Mouse (Mus musculus): ENCODE measurements around the gene Alg14.

Alg14 gene

DNA sequence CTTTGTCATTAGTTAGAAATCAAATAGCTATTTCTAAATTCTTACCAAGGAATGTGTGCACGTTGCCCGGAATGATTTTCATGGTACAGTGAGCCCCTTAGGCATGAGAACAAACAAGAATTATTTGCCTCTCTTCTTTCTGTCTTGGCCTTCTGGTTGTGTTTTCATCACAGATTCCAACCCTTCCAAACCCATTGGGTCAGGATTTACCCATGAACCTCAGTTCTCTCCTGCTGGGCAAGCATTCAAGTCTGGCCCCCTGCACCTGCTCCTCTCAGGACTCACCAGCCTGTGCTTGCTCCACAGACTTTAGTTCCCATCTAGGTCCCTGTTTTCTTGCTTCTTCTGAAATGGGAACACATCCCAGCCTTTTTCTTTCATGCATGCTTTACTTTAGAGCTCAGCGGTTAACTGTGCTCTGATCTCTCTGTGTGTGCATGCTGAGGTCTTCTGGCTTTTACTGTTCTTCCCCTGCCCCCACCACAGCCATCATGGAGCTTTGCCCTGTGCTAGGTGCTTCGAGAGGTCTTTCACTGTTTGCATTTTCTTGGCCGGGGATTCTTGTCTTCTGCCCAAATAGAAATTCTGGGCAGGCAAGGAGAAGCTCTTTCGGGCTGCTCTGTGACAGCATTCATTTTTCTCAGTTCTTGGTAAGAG is 44.8 kb downstream of the Alg14 start:
- no peak for DNase-seq (ENCODE audit: low spot score in 2 of 2)

DNA sequence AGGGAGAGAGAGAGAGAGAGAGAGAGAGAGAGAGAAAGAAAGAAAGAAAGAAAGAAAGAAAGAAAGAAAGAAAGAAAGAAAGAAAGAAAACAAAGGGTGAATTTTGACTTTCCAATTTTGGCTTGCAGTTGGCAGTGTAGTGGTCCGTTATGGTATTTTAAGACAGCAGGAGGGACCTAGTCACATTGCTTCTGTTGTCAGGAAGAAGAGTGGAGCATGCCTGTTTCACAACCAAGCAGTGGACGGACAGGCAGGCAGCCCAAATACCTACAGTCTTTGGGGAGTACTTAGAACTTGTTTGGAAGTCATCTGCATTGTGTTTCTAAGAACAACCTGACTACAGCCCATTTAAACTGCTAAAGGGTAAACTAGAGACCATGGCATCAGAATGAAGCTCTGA is 47.1 kb downstream of the Alg14 start:
- DNase-seq (ENCODE audit: low spot score in 2 of 2): no peak

DNA sequence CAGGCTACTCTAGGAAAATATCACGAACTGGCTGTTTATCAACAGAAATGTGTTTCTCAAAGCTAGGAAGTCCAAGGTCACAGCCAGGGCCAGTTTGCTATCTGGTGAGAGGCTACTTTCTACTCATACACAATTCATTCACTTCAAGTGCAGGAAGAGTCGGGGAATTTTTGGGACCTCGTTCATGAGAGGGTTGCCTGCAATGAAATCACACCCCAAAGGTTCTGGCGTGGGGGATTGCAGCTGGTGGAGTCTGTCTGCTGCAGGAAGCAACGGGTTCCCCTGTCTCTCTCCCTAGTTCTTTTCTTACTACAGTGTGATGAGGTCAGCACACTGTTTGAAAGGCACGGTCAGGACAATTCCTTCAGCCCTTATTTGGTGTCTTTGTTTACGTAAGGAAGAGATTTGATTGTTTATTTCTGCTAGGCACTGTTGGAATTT is 48.8 kb downstream of the Alg14 start:
- DNase-seq (ENCODE audit: low spot score in 2 of 2): no peak

DNA sequence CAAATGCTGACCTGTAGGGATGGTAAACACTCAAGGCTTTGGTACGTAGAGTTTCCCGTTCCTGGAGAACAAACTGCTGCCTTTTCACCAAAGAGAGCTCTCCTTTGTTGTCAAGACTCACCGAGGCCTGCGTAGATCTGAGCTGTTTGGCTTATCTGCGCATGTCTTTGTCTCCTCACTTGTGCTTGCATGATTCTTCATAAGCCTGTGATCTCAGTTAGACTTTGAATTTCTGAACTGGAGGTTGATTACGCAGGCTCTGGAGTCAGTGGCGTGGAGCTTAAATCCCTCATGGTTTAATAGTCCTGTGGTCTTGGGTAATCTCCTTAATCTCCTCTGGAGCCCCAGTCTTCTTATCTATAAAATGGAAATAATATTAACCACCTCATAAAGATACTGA is 51.7 kb downstream of the Alg14 start:
- no peak for DNase-seq (ENCODE audit: low spot score in 2 of 2)

DNA sequence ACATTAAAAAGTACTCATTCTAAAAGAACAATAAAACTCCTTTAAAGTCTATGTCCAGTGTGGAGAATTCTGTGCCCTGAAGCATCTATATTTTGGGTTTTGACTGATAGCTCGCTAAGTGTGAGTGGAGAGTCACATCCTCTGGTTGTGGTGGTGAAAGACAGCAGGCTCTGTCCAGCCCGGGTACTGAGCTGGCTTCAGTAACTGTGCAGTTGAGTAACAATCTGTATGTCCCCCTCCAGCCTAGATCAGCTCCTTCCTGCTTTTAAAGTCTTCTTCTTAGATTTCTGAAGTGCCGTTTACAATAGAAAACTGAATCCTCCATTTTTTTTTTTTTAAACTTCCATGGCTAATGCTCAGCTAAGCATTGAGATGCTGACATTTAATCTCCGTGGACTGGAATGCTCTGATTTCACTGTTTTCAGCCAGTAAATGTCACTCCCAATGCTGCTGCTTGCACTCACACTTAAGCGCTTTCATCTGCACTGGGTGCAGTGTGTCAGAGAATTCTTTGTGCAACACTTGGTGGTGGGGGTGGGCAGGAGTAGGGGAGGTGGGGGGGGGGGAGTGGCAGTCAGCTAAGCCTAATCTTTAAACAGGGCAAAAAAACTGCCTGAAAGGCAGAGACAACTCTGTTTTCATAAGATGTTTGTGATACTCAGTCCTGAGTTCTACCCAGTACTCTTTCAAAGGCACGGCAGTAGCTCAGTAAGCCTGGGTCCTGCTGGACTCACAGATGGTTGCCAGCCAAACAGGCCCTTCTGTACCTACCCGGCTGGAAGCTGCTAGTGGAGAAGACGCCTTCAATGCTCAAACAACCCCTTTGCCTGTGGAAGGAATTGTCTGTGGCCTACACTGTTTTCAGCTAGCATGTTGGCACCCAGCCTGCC is 52.7 kb downstream of the Alg14 start:
- no peak for DNase-seq (ENCODE audit: low spot score in 2 of 2)

DNA sequence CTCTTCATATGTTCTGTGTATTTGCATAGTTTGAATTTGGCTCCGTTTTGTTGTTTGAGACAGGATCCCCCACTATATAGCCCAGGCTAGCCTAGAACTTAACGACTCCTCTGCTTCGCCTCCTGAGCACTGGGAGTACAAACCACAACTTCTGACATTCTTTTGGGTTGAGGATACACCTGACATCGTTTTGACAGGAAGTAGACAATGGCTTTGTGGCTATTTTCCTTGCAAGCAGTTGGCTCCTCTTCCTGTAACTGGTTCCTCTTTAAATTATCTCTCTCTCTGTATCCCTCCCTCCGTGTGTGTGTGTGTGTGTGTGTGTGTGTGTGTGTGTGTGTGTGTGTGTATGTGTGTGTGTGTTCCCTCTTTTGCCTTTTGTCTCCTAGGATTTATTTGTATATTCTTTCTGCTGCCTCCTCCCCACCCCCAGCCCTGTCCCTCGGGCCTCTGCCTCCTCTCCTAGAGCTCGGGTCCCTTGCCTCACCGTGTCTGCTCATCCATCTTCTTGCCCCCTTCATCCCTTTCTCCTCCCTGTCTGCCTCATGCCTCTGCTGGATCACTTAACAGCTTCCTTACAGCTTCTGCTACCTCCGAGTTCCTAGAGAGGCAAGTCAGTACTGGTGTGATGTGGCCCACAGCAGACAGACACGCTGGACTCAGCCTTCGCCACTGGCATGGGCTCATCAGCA is 53.5 kb downstream of the Alg14 start:
- no peak for DNase-seq (ENCODE audit: low spot score in 2 of 2)

DNA sequence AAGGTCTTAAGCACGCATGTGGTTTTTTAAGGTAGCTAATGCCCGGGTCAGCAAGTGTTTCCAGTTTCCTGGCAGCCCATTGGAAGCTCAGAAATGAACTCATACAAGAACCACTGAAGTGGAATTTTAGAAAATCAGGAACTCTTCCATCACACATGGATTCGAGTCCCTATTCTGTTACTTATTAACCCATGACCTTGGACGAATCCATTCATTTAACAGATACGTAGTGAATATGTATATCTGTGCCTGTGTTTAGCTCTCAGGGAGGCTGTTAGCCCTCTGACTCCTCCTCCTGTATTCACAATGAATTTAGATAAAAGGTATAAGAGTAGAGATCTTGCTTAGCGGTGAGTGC is 54.0 kb downstream of the Alg14 start:
- DNase-seq (ENCODE audit: low spot score in 2 of 2): no peak

DNA sequence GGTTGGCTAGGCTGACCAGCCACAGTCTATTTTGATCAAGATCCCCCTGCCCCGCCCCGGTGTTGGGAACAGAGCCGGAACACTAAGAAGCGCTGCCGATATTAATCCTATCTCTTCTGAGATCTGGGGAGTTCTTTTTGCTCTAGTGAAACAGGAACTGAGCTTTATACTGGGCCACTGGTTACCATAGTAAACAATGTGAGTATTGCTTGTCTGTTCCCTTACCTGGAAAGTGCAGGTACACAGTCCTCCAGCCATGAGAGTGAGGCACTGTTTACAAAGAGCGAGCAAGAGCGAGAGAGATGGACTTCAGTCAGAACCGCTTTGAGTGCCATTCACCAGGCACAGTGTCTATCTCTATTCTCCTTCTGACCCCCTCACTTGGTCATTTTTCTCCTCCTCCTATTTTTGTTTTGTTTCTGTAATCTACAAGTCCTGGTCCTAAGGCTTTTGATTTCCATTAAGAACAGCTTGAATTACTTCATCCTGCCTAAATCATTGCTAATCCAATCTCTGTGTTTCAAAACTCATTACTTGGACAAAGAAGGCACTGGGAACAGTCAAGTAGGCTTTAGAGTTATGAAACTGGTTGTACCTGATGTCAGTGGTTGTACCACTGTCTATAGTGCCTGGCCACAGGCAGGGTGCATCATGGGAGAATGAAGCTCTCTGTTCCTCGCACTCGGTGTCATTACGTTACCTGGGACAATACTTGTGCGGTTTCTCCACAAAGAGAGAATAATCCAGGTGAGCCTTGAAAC is 55.1 kb downstream of the Alg14 start:
- no peak for DNase-seq (ENCODE audit: low spot score in 2 of 2)

DNA sequence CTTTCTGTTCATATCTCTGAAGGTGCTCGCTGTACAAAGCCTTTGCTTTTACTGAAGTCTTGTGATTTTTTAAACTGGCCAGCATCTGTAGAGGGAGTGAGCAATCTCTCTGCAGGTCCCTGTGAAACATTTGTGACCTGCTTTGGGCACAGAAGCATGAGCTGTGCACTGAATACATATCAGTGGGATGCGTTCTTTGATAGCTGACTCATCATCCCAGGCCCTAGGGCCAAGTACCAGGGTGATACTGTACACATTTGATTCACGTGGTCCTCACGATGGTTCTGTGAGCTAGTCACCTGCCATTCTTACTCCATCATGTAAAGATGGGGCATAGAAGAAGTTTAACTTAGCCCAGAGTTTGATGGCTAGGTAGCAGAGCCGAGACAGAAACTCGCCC is 57.2 kb downstream of the Alg14 start:
- DNase-seq (ENCODE audit: low spot score in 2 of 2): no peak

DNA sequence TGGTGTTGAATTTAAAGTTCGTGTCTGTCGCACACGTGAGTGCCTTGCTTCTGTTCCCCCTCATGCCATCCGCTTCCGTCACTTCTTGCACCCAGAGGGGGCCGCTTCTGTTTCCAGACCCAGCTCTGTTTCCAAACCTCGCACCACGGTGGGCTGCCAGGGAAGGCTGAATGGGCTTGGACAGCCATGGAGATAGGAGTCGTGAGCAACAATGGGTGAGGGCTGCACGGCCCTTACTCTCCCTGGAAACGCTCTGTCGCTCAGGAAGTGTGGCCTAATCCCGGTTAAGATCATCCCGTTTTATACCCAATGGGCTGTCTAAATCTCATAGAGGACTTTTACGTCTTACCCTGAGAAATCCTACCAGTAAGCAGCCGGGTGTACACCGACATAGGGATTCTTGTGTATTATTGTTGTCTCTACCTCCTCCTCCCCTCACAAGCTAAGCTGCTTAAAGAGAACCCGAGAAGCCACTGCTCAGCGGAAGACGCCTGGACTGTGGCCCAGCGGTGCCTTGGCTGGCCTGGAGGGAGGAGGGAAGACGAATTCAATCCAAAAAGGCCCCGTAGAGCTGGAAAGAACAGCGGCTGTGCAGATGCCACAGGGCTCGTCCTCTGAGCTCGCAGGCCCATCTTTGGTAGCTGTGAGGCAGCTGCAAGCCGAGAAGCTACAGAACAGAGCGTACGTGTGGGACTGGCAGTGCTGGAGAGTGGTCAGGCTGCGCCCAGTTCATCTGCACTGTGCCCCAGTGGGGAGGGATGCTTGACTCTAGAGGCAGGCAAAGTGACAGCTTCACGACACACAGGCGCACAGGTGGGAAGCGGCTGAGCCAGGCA is 58.0 kb downstream of the Alg14 start:
- no peak for DNase-seq (ENCODE audit: low spot score in 2 of 2)

DNA sequence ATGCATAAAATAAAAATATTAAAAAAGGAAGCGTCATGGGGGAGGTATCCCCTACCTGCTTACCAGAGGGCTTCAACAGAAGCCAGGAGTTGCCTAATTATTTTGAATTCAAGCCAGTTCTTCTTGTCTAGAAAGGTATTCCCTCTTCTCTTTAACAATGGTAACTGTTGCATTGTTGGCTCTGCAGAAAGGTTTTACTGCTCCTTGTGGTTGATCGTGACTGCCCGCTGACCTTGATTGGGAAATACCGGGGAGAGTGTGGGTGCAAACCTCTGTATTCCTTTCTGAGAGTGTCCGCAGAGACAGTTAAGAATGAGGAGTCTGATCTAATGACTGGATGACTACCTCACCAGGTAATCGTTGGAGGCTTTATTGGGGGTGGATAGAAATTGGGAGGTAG is 59.7 kb downstream of the Alg14 start:
- no peak for DNase-seq (ENCODE audit: low spot score in 2 of 2)

DNA sequence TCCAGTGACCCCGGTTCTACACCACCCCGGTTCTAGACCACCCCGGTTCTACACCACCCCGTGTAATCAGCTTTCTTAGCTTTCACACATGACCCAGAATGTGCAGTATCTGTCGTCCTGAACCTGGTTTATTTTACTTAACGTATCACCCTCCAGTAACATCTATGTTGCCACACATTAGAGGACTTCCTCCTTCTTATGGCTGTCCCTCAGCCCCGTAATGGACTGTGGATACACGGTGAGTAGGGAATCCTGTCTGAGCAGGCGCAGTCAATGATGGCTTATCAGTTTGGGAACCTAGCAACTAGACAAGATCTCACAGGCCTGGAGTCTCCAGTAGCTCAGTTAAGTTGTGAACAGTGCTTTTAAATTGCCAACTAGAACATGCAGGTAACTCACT is 62.7 kb downstream of the Alg14 start:
- DNase-seq (ENCODE audit: low spot score in 2 of 2): no peak

DNA sequence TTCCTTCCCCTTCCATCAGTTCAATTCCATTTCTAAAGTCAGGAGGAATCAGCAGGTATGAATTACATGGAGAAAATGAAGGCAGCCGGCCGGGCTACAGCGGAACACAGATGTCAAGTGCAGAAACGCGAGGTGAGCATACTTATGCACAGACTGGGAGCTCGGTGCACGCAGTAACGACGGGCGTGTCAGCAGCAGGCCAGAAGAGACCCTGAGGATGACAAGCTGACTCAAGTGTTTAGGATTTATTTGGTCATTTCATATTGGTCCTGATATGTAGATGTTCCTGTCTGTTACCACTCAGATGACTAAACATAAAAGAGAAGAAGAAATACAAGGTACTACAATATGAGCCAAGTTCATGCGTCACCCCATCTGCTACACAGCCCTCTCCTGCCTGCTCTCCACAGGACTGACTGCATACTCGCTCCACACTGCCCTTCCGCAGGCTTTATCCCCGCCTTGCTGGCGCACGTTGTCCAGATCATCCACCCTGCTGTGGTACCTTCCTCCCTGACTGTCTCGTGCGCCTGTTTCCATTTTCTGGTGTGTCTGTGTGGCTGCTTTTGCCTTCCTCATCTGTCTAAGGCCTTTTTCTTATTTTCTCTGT is 63.4 kb downstream of the Alg14 start:
- DNase-seq (ENCODE audit: low spot score in 2 of 2): no peak

DNA sequence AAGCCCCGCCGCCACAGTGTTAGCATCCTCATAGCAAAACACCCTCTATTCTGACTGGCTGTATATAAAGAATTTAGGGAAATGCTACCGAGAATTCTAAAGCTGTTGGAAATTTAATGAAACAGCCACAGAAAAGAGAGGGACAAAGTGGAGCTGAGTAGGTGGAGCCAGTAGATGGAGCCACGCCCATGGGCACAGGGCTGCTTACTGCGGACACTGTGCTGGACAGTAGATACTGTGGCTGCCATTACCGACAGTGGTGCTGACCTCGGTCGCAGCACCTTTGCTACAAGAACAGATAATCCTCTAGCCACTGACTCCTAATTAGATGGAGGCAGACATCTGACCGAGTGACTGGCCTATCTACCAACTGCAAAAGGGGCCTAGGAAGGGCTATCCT is 64.0 kb downstream of the Alg14 start:
- no peak for DNase-seq (ENCODE audit: low spot score in 2 of 2)

DNA sequence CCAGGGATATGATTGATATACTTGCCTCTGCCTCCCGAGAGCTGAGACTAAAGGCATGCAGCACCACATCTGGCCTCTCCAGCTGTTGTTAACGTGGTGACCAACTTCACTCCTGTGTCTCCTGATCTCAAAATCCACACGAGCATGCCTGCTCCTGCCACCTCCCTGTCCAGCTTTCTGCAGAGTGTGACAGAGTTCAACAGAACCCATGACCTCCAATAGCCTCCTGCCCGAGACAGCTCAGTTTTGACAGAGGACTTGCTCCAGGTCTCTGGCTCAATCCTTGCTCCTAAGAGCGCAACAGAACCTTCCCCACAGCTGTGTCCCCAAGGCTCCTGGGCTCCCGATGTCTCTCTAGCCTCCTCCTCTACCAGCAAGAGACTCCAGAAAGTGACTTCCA is 64.5 kb downstream of the Alg14 start:
- DNase-seq (ENCODE audit: low spot score in 2 of 2): no peak

DNA sequence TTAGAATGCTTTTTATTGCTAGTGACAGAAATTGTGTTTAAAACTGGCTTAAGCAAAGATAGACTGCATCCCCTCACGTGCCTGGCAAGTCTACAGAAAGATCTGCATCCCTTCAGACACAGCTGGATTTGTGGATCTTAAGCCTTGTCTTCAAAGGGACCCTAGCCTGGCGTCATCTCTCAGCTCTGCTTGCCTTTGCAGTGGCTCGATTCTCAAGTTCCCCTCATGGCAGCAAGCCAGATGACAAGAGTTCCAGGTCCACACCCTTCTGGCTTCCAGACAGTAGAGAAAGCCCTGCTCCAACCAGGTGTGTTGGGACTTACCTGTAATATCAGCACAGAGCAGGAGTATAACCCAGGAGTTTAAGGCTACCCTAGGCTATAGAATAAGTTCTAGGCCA is 65.5 kb downstream of the Alg14 start:
- no peak for DNase-seq (ENCODE audit: low spot score in 2 of 2)

DNA sequence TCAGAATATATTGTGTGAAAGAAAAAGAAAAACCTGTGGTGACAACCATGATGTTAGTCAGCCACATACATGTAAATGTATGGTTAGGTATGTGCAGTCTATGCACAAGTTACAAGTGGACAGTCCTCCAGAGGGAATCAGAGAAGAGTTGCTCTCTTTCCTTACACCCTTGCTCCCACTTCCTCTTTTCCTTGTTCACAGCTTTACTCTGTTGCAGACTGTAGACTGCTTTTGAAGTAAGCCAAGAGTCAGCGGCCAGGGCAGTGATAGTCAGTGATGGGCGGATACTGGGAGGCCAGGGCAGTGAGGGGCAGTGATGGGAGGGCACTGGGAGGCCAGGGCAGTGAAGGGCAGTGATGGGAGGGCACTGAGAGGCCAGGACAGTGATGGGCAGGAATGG is 66.7 kb downstream of the Alg14 start:
- no peak for DNase-seq (ENCODE audit: low spot score in 2 of 2)

DNA sequence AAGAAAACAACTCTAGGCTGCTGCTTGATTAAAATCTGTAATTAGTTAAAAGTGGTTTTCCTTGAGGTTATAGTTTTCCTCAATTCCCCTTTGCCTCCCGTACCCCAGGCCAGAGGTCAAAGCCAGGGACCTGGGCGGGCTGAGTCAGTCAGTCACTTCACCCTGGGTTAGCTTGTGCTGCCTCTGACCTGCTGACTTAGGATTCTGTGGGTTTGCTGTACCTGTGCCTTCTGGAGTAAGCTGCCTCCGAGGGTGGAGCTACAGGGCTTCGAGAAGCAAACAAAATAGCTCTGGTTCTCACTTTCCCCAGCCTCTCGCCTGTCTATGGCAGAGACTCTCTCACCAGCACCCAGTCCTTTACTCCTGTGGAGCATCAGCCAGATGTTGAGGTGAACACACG is 67.3 kb downstream of the Alg14 start:
- no peak for DNase-seq (ENCODE audit: low spot score in 2 of 2)

DNA sequence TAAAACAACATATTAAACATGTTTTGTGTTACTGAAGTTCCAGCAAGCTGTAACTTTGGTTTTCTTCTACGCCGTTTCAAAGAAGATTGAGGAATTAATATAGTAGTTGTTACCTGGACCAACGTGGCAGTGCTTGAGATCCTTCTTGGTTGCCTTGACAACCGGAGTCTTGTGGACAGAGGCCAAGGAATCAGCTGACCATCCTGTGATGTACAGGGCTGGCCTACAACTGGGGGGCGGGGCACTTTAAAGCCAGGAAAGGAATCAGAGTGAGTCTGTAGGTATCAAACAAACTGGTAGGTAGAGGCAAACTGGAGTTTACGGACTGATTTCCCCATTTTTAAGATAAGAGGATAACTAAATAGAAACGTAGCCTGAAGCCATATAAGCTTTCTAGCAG is 67.7 kb downstream of the Alg14 start:
- DNase-seq (ENCODE audit: low spot score in 2 of 2): no peak

DNA sequence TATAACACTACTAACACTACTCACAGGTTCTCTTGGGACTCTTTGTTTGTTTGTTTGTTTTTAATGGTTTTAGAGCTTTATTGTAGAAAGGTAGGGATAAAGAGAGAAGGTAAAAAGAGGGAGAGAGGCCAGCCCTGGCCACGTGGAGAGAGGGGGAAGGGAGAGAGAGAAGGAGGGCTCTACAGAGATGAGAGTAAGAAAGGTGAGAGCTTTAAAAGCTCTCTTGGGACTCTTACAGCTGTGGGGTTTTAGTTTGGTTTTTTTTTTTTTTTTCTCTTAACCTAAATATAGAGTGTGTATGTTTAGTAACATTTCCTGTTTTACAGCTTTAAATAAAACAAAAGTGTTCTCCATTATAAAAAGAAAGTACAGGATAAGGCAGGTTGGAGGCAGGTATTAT is 70.4 kb downstream of the Alg14 start:
- DNase-seq (ENCODE audit: low spot score in 2 of 2): no peak

DNA sequence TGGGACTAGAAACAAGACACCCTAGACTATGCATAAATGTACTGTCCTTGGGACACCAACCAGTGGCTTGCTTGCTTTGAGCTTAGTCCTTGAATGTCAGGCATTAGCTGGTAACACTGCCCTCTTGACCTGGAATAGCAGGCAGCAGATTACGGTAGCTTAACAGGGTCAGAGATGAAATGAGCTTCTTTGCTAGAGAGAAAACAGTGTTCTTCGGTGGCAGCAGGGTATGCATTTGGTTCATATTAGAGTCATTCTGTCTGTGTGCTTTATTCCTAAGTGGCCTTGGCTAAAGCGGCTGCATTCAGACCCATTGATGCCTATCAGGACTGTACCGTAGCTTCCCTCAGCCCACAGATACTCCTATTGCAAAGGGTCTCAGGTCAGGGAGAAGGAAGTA is 72.8 kb downstream of the Alg14 start:
- DNase-seq (ENCODE audit: low spot score in 2 of 2): no peak

Measured in right cerebral cortex, postnatal 36 days (tissue).